Mouse (Mus musculus) heart, embryonic 12.5 days (tissue): ENCODE results near the gene 9130019O22Rik. TPM values are rescaled to one million over a fixed set of nuclear protein-coding genes. Genes with fewer than 3 reads are reported as not detected.

Source experiments
- ATAC-seq: fragments of 200-750 bp; cut with Nextera tagmentation; 2 replicates; pipeline ENCODE4 v1.8.0; 2017; ENCODE audit warnings: moderate TSS enrichment, moderate library complexity; ENCODE audit not compliant: insufficient number of reproducible peaks, low FRiP score
- H3K27ac ChIP-seq: fragments of 300-500 bp; sonication (generic); 2 replicates; pipeline ENCODE4 v1.5.1; 2016; ENCODE audit warnings: mild to moderate bottlenecking, moderate library complexity; ENCODE audit not compliant: poor library complexity, severe bottlenecking
- H3K27me3 ChIP-seq: fragments of 300-500 bp; sonication (generic); replicated peaks from 2 replicates; pipeline ENCODE4 v1.6.1; 2016; ENCODE audit warnings: mild to moderate bottlenecking, moderate library complexity
- H3K36me3 ChIP-seq: fragments of 300-500 bp; sonication (generic); 2 replicates; pipeline ENCODE4 v1.6.1; 2016; ENCODE audit warnings: mild to moderate bottlenecking, moderate library complexity
- H3K4me1 ChIP-seq: fragments of 300-500 bp; sonication (generic); replicated peaks from 2 replicates; pipeline ENCODE4 v1.6.1; 2016; ENCODE audit warnings: mild to moderate bottlenecking
- H3K4me2 ChIP-seq: fragments of 300-500 bp; sonication (generic); 2 replicates; pipeline ENCODE4 v1.6.1; 2016; ENCODE audit warnings: mild to moderate bottlenecking, moderate library complexity
- H3K4me3 ChIP-seq: fragments of 300-500 bp; sonication (generic); 2 replicates; pipeline ENCODE4 v1.5.1; 2016; ENCODE audit warnings: mild to moderate bottlenecking
- H3K9ac ChIP-seq: fragments of 300-500 bp; sonication (generic); 2 replicates; pipeline ENCODE4 v1.6.1; 2016; ENCODE audit warnings: mild to moderate bottlenecking, moderate library complexity
- H3K9me3 ChIP-seq: fragments of 300-500 bp; sonication (generic); replicated peaks from 2 replicates; pipeline ENCODE4 v1.6.1; 2016; ENCODE audit warnings: mild to moderate bottlenecking, moderate library complexity
- WGBS: fragments of 180-500 bp; shearing (Covaris S2); methylation state at CpG from one replicate; pipeline ENCODE4 v1.1.7; 2016; 5-methylcytosine and 5-hydroxymethylcytosine counted together
- polyA plus RNA-seq: library from polyadenylated mRNA; unstranded; fragments of >200 nt; fragmentation: Nextera tagmentation; extraction: Ambion mirVana; gene quantifications from 2 replicates; pipeline ENCODE4 v1.2.1, GENCODE M21; 2016

The 9130019O22Rik gene
- polyA plus RNA-seq, 1 experiment from 2014 or later: 3.9 TPM

- no peak overlapping the region for H3K27ac ChIP-seq
- H3K9me3 ChIP-seq: no peaks in the 10 kb centered on the region; the same call in 1 of the 2 replicates
- no peak for ATAC-seq
- H3K27me3 ChIP-seq: no peaks in the 10 kb centered on the region
- no peak overlapping the region for H3K9ac ChIP-seq
- peaks cover 16% of the 10 kb centered on the region for H3K36me3 ChIP-seq
- no peak overlapping the region for H3K4me2 ChIP-seq
- H3K4me3 ChIP-seq: no peak overlapping the region
- peaks cover 8% of the 10 kb centered on the region for H3K4me1 ChIP-seq
- 43% methylated on average over 4 of the region's 4 CpGs for WGBS
Measured at GRCm38 (mm10) chr7:127337636-127338035, 49.3 kb downstream of the 9130019O22Rik start.

- Histone ChIP-seq H3K36me3 (no peaks in the 10 kb centered on the region), H3K4me2 (no peak overlapping the region), H3K9ac (no peak overlapping the region), H3K27me3 (no peaks in the 10 kb centered on the region), H3K4me3 (no peak overlapping the region), H3K27ac (no peak overlapping the region), H3K4me1 (peaks cover 5% of the 10 kb centered on the region; the same call in 1 of the 2 replicates), H3K9me3 (no peaks in the 10 kb centered on the region; the same call in 1 of the 2 replicates)
- no peak for ATAC-seq
- WGBS: 70% methylated on average over 4 of the region's 4 CpGs
Measured at GRCm38 (mm10) chr7:127335604-127336003, 51.4 kb downstream of the 9130019O22Rik start.

DNA sequence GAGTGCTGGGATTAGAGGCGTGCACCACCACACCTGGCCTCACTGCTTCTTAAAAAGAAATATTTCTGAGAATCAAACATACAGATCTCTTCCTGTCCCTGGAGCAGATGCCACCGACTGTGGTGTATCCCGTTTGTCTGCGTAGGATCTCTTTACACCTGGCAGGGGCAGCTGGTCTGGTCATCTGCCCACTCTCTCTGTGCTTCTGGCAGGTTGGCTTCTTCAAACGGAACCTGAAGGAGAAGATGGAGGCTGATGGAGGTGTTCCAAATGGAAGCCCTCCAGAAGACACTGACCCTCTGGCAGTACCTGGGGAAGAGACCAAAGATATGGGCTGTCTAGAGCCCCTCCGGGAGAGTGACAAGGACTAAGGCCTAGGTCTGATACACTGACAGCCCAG, 53.7 kb downstream of the 9130019O22Rik start:
- Histone ChIP-seq H3K9ac (no peak overlapping the region), H3K36me3 (no peaks in the 10 kb centered on the region), H3K4me3 (no peak overlapping the region), H3K9me3 (no peaks in the 10 kb centered on the region; the same call in 1 of the 2 replicates), H3K4me2 (no peak overlapping the region), H3K27me3 (no peaks in the 10 kb centered on the region), H3K4me1 (peaks cover 4% of the 10 kb centered on the region; the same call in 1 of the 2 replicates), H3K27ac (no peak overlapping the region)
- WGBS: 71% methylated on average over 6 of the region's 6 CpGs
- no peak for ATAC-seq

Other genes with a start within 250 kb of the 9130019O22Rik start
- 0.17 and 0.31 TPM in 2 replicates for gene Spn, start 249.3 kb downstream of the 9130019O22Rik start, polyA plus RNA-seq
- gene Cd2bp2, start 191.1 kb downstream of the 9130019O22Rik start, polyA plus RNA-seq: 50.5 and 51.5 TPM in 2 replicates
- gene Tbc1d10b, start 178.7 kb downstream of the 9130019O22Rik start, polyA plus RNA-seq: 29.2 and 32.3 TPM in 2 replicates
- gene Mylpf, start 178.3 kb downstream of the 9130019O22Rik start, polyA plus RNA-seq: 17.8 and 20.0 TPM in 2 replicates
- 23.8 and 25.3 TPM in 2 replicates for gene Zfp553, start 154.1 kb downstream of the 9130019O22Rik start, polyA plus RNA-seq
- gene Sept1, start 154.0 kb downstream of the 9130019O22Rik start, polyA plus RNA-seq: 22.1 and 28.2 TPM in 2 replicates
- gene Zfp771, start 142.9 kb downstream of the 9130019O22Rik start, polyA plus RNA-seq: 32.7 and 34.4 TPM in 2 replicates
- gene Dctpp1, start 126.5 kb downstream of the 9130019O22Rik start, polyA plus RNA-seq: 162 and 163 TPM in 2 replicates
- 86.4 and 87.2 TPM in 2 replicates for gene Sephs2, start 113.1 kb downstream of the 9130019O22Rik start, polyA plus RNA-seq
- gene Itgal, start 90.9 kb downstream of the 9130019O22Rik start, polyA plus RNA-seq: 1.0 and 1.1 TPM in 2 replicates
- 19.1 and 19.8 TPM in 2 replicates for gene Zfp768, start 41.6 kb downstream of the 9130019O22Rik start, polyA plus RNA-seq
- gene Zfp747, start 11.1 kb downstream of the 9130019O22Rik start, polyA plus RNA-seq: 4.6 and 5.1 TPM in 2 replicates
- gene E430018J23Rik, start 6.5 kb upstream of the 9130019O22Rik start, polyA plus RNA-seq: 4.5 and 5.1 TPM in 2 replicates
- gene Zfp764, start 19.7 kb upstream of the 9130019O22Rik start, polyA plus RNA-seq: 4.6 and 5.3 TPM in 2 replicates
- 15.4 and 16.7 TPM in 2 replicates for gene Zfp688, start 34.9 kb upstream of the 9130019O22Rik start, polyA plus RNA-seq
- gene Zfp689, start 62.0 kb upstream of the 9130019O22Rik start, polyA plus RNA-seq: 5.4 and 6.0 TPM in 2 replicates
- 33.8 and 35.2 TPM in 2 replicates for gene Prr14, start 72.4 kb upstream of the 9130019O22Rik start, polyA plus RNA-seq
- 8.4 and 9.9 TPM in 2 replicates for gene Fbrs, start 92.0 kb upstream of the 9130019O22Rik start, polyA plus RNA-seq
- gene Srcap, start 124.8 kb upstream of the 9130019O22Rik start, polyA plus RNA-seq: 51.8 and 54.3 TPM in 2 replicates
- 8.5 and 9.1 TPM in 2 replicates for gene Gm42715, start 132.4 kb upstream of the 9130019O22Rik start, polyA plus RNA-seq
- 1.4 and 3.1 TPM in 2 replicates for gene Tmem265, start 174.2 kb upstream of the 9130019O22Rik start, polyA plus RNA-seq
- 34.1 and 35.9 TPM in 2 replicates for gene Phkg2, start 186.2 kb upstream of the 9130019O22Rik start, polyA plus RNA-seq
- gene Ccdc189, start 201.4 kb upstream of the 9130019O22Rik start, polyA plus RNA-seq: 8.7 and 9.8 TPM in 2 replicates
- gene Rnf40, start 201.6 kb upstream of the 9130019O22Rik start, polyA plus RNA-seq: 38.8 and 40.0 TPM in 2 replicates
- 12.7 and 13.7 TPM in 2 replicates for gene Zfp629, start 228.6 kb upstream of the 9130019O22Rik start, polyA plus RNA-seq